ENCODE assay signal across 10 mouse cellular contexts in genomic region chr19:30157031-30157687, GRCm38 (mm10). TPM values are rescaled to one million over a fixed set of nuclear protein-coding genes. Genes with fewer than 3 reads are reported as not detected.
DNase-seq lines count a peak whose midpoint lies in the region; ATAC-seq and TF ChIP-seq lines count a peak whose summit lies in the region.
"Had no signal": no experiment of that assay in that cellular context is flagged by ENCODE, and none has a peak within 500 bp of the region (broad histone marks: within the 10 kb centered on the region; RNA-seq: fewer than 3 reads in every experiment).

No protein-coding gene starts in this region.

- no peak for TF ChIP-seq EP300 in liver, postnatal 0 days (IDR thresholded peaks at IDR 0.05; ENCODE audit: low read depth)

- no peak for TF ChIP-seq CTCF in lung, embryonic 14.5 days (IDR thresholded peaks at IDR 0.05; ENCODE audit: low read depth)
- TF ChIP-seq CTCF in liver, postnatal 0 days (IDR thresholded peaks at IDR 0.05; ENCODE audit: low read depth): no peak
- no peak for TF ChIP-seq CTCF in kidney, adult 2 months (conservative IDR thresholded peaks at IDR 0.05; ENCODE audit: insufficient read depth, insufficient read length, low read depth, low read length)

- peak; percentile 10 for DNase-seq in lung, embryonic 14.5 days
- no peak for DNase-seq in lung, postnatal 14 days
- DNase-seq in layer of hippocampus, adult 9-10 months (ENCODE audit: low spot score): peak; percentile 29
- no peak for DNase-seq in liver, postnatal 0 days
- no peak for DNase-seq in cerebellum, adult 11-12 months
- no peak for DNase-seq in lung, adult 18-20 months
- DNase-seq in kidney, adult 2 months: no peak
- no peak for DNase-seq in thymus, postnatal 0 days (ENCODE audit: low spot score)
- DNase-seq: gastrocnemius, postnatal 14 days had no signal

- 65% methylated on average over 12 of the region's 12 CpGs for WGBS in lung, embryonic 14.5 days
- 60% methylated on average over 12 of the region's 12 CpGs for WGBS in liver, postnatal 0 days (ENCODE audit: insufficient replicate concordance)
- WGBS in kidney, adult 2 months: 71% methylated on average over 12 of the region's 12 CpGs

- no peaks in the 10 kb centered on the region for H3K4me1 ChIP-seq in lung, embryonic 14.5 days (ENCODE audit: insufficient read depth)
- peaks cover 18% of the 10 kb centered on the region; the same call in 1 of the 2 replicates for H3K4me1 ChIP-seq in liver, postnatal 0 days (ENCODE audit: insufficient read depth)
- H3K4me1 ChIP-seq in kidney, adult 2 months (ENCODE audit: control insufficient read depth, insufficient read depth, low read length): no peaks in the 10 kb centered on the region; the same call in 1 of the 2 replicates

- no peak for TF ChIP-seq POLR2A in kidney, adult 2 months (IDR thresholded peaks at IDR 0.05; ENCODE audit: low read depth, low read length)

- no peak overlapping the region for H3K27ac ChIP-seq in lung, embryonic 14.5 days (ENCODE audit: low read depth)
- peak overlapping the region; percentile 75 for H3K27ac ChIP-seq in liver, postnatal 0 days (ENCODE audit: low read depth)
- H3K27ac ChIP-seq in kidney, adult 2 months (ENCODE audit: insufficient read depth, low read depth, low read length): no peak overlapping the region
- H3K27ac ChIP-seq: liver, embryonic 14.5 days had no signal

- no peaks in the 10 kb centered on the region for H3K36me3 ChIP-seq in lung, embryonic 14.5 days (ENCODE audit: insufficient read depth)
- no peaks in the 10 kb centered on the region; the same call in 1 of the 2 replicates for H3K36me3 ChIP-seq in liver, postnatal 0 days (replicated peaks; ENCODE audit: insufficient read depth, low read length)
- no peaks in the 10 kb centered on the region for H3K36me3 ChIP-seq in kidney, adult 2 months (ENCODE audit: control insufficient read depth, insufficient read depth, low read length)

- H3K4me3 ChIP-seq in lung, embryonic 14.5 days (ENCODE audit: low read depth, low read length): no peak overlapping the region
- H3K4me3 ChIP-seq in liver, postnatal 0 days (ENCODE audit: low read depth, low read length): no peak overlapping the region
- no peak overlapping the region for H3K4me3 ChIP-seq in kidney, adult 2 months (ENCODE audit: insufficient read depth, low read depth, low read length)

- ATAC-seq in lung, embryonic 14.5 days (ENCODE audit: insufficient read depth): no peak
- ATAC-seq in liver, postnatal 0 days: peak; percentile 64; the same call in 1 of the 2 replicates

- H3K27me3 ChIP-seq in lung, embryonic 14.5 days (ENCODE audit: insufficient read depth, low read length): no peaks in the 10 kb centered on the region
- H3K27me3 ChIP-seq in liver, postnatal 0 days (ENCODE audit: insufficient read depth, low read length): no peaks in the 10 kb centered on the region
- H3K27me3 ChIP-seq in kidney, adult 2 months (replicated peaks; ENCODE audit: control insufficient read depth, insufficient read depth, low read length): no peaks in the 10 kb centered on the region

- H3K9ac ChIP-seq in lung, embryonic 14.5 days: no peak overlapping the region
- H3K9ac ChIP-seq in liver, postnatal 0 days (replicated peaks): no peak overlapping the region
- H3K9ac ChIP-seq: liver, embryonic 14.5 days had no signal

- H3K9me3 ChIP-seq in lung, embryonic 14.5 days (ENCODE audit: low read depth, low read length): no peaks in the 10 kb centered on the region
- no peaks in the 10 kb centered on the region for H3K9me3 ChIP-seq in liver, postnatal 0 days (ENCODE audit: low read length)

- no peak overlapping the region for H3K4me2 ChIP-seq in lung, embryonic 14.5 days
- 0 out of 2 replicates have a peak overlapping the region, but pooled peaks have one; percentile 4 for H3K4me2 ChIP-seq in liver, postnatal 0 days (ENCODE audit: low read depth, low read length)

RNA-seq across cellular contexts. Expression of gene Gldc, which starts 18.1 kb away (rescaled TPM):
- 0.83 and 1.0 TPM in 2 replicates for polyA plus RNA-seq in lung, embryonic 14.5 days (2014; fragmentation: Nextera tagmentation; extraction: Ambion mirVana)
- 33.2 and 34.6 TPM in 2 replicates for polyA plus RNA-seq in liver, postnatal 0 days (2015; fragmentation: Nextera tagmentation; extraction: Ambion mirVana)
- 65.0 and 74.2 TPM in 2 replicates for polyA plus RNA-seq in kidney, adult 2 months (2012; rRNA removed)
- polyA plus RNA-seq in thymus, postnatal 0 days (2015; fragmentation: Nextera tagmentation; extraction: Ambion mirVana): 0.27 and 0.30 TPM in 2 replicates

Comparison
In these comparisons a context has a peak if more than half of its experiments do, and no peak if none do; other contexts are left out.
1. DNase-seq: peak in lung, embryonic 14.5 days (single experiment) and layer of hippocampus, adult 9-10 months (single experiment); none in lung, postnatal 14 days (single experiment), liver, postnatal 0 days (single experiment), cerebellum, adult 11-12 months (single experiment), lung, adult 18-20 months (0 of 2), kidney, adult 2 months (single experiment) and thymus, postnatal 0 days (single experiment).
2. RNA of gene Gldc, which starts 18.1 kb away (polyA plus RNA-seq): 65.0 to 74.2 TPM in kidney, adult 2 months and 33.2 to 34.6 TPM in liver, postnatal 0 days; 0.83 to 1.0 TPM in lung, embryonic 14.5 days and 0.27 to 0.30 TPM in thymus, postnatal 0 days; every median in the first group is over 10 times any median in the second.